Mouse (Mus musculus) stomach, postnatal 0 days (tissue): Measurements from ENCODE around the gene Ppm1h. TPM values are rescaled to one million over a fixed set of nuclear protein-coding genes. Genes with fewer than 3 reads are reported as not detected.

Experiments
- ATAC-seq: fragments of 200-750 bp; cut with Nextera tagmentation; 2 replicates; pipeline ENCODE4 v1.8.0; 2017; ENCODE audit not compliant: low FRiP score, low TSS enrichment
- DNase-seq: peaks from one replicate; pipeline ENCODE4 v3.0.0-alpha.2; 2016; ENCODE audit warnings: low spot score
- H3K27ac ChIP-seq: fragments of 300-500 bp; sonication (generic); replicated peaks from 2 replicates; pipeline ENCODE4 v1.5.1; 2014; ENCODE audit warnings: mild to moderate bottlenecking, control low read depth
- H3K27me3 ChIP-seq: fragments of 300-500 bp; sonication (generic); 2 replicates; pipeline ENCODE4 v1.6.1; 2014; ENCODE audit warnings: low read length; ENCODE audit not compliant: control insufficient read depth, insufficient read depth
- H3K36me3 ChIP-seq: fragments of 300-500 bp; sonication (generic); 2 replicates; pipeline ENCODE4 v1.6.1; 2014; ENCODE audit warnings: low read length, mixed read lengths; ENCODE audit not compliant: control insufficient read depth, insufficient read depth
- H3K4me1 ChIP-seq: fragments of 300-500 bp; sonication (generic); replicated peaks from 2 replicates; pipeline ENCODE4 v1.6.1; 2014; ENCODE audit warnings: antibody characterized with exemption; ENCODE audit not compliant: control insufficient read depth, insufficient read depth
- H3K4me2 ChIP-seq: fragments of 300-500 bp; sonication (generic); replicated peaks from 2 replicates; pipeline ENCODE4 v1.6.1; 2014; ENCODE audit warnings: low read depth, mild to moderate bottlenecking, control low read depth, moderate library complexity
- H3K4me3 ChIP-seq: fragments of 300-500 bp; sonication (generic); 2 replicates; pipeline ENCODE4 v1.5.1; 2014; ENCODE audit warnings: low read depth, low read length, control low read depth
- H3K9ac ChIP-seq: fragments of 300-500 bp; sonication (generic); 2 replicates; pipeline ENCODE4 v1.6.1; 2014; ENCODE audit warnings: mild to moderate bottlenecking, low read length, control low read depth, mixed read lengths
- H3K9me3 ChIP-seq: fragments of 300-500 bp; sonication (generic); 2 replicates; pipeline ENCODE4 v1.6.1; 2016; ENCODE audit warnings: low read length; ENCODE audit not compliant: control insufficient read depth
- CTCF ChIP-seq: IDR thresholded peaks from 2 replicates; pipeline ENCODE4 v1.5.1; 2016; ENCODE audit warnings: antibody characterized with exemption, low read depth, mild to moderate bottlenecking, moderate library complexity
- EP300 ChIP-seq: optimal IDR thresholded peaks from 2 replicates; pipeline ENCODE3; 2016; ENCODE audit warnings: antibody characterized with exemption
- WGBS: fragments of 180-500 bp; shearing (Covaris S2); extraction: QIAGEN DNeasy Blood & Tissue Kit; methylation state at CpG from one replicate; pipeline ENCODE4 v1.1.7; 2014; 5-methylcytosine and 5-hydroxymethylcytosine counted together
- polyA plus RNA-seq: library from polyadenylated mRNA; unstranded; fragments of >200 nt; fragmentation: Nextera tagmentation; extraction: Ambion mirVana; gene quantifications from 2 replicates; pipeline ENCODE4 v1.2.1, GENCODE M21; 2015

Gene Ppm1h
- polyA plus RNA-seq, 1 experiment from 2014 or later = 7.6 TPM

DNA sequence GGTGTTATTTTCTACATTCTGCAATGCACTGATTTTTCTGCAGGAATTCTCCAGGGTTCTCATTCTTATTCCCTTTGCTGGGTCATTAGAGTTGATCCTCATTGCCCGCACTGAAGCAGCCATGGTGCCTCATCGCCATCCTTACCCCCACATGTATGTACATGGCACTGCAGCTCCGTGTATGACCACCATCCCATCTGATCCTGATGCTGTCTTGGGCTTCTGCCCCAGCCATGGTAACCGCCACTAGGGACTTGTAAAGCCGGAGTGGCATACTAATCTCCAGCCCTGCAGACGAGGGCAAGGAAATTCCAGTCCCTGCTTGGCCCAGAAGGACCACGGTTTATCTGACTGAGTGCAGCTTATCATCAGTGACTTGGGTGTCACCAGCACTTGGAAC is 86.1 kb downstream of the Ppm1h start:
- Histone ChIP-seq H3K27ac (no peak overlapping the region), H3K27me3 (no peaks in the 10 kb centered on the region), H3K4me1 (no peaks in the 10 kb centered on the region), H3K36me3 (no peaks in the 10 kb centered on the region), H3K9me3 (no peaks in the 10 kb centered on the region), H3K4me3 (no peak overlapping the region), H3K4me2 (no peak overlapping the region), H3K9ac (no peak overlapping the region)
- TF ChIP-seq EP300 = no peak
- TF ChIP-seq CTCF = no peak
- DNase-seq = no peak
- WGBS = 67% methylated on average over 7 of the region's 7 CpGs
- ATAC-seq = no peak

DNA sequence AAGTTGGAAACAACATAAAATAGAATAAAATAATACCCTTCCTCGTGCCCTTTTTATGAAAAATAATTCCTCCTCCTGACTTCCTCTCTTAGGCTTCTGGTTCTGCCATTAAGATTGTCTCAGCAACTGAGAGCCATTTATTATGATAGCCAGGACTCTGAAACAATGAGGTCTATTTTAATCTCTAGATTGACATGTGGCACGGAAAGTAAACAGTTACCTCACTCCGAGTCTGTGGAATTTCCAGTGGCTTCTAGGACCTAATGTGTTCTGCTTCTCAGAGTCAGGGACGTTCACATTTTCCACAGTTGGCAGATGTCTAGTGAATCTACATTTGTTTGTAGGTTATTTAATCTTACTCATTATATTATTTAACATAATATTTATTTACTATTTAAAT is 87.0 kb downstream of the Ppm1h start:
- 21% methylated on average over 4 of the region's 4 CpGs for WGBS
- H3K27me3 ChIP-seq = no peaks in the 10 kb centered on the region
- no peaks in the 10 kb centered on the region for H3K36me3 ChIP-seq

DNA sequence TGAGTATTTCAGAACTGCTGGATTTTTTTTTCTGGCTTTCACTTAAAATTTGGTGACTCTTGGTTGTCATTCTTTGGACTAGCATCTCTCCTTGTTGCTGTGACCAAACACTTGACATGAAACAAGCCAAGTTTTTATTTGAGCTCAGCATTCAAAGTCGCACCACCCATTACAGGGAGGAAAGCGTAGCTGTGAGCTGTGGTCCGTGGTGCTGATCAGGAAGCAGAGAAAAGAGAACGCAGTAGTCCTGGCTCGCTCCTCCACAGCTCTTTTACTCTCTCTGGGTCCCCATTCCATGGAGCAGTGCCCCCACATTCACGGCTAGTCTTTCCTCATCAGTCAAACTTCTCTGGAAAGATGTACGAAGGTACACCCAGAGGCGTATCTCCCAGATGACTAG is 87.4 kb downstream of the Ppm1h start:
- no peak for TF ChIP-seq EP300
- TF ChIP-seq CTCF = no peak
- Histone ChIP-seq H3K9me3 (no peaks in the 10 kb centered on the region), H3K4me1 (0 out of 2 replicates have a peak, but pooled peaks cover 2% of the 10 kb centered on the region), H3K27me3 (no peaks in the 10 kb centered on the region), H3K4me2 (no peak overlapping the region), H3K27ac (no peak overlapping the region), H3K9ac (no peak overlapping the region), H3K36me3 (no peaks in the 10 kb centered on the region), H3K4me3 (no peak overlapping the region)
- ATAC-seq (no peak), DNase-seq (no peak)
- WGBS = 26% methylated on average over 8 of the region's 8 CpGs

More for the DNA sequence above, 87.0 kb downstream of the Ppm1h start:
- ATAC-seq = no peak
- H3K9ac ChIP-seq = no peak overlapping the region
- no peak overlapping the region for H3K4me2 ChIP-seq
- DNase-seq = no peak
- H3K4me3 ChIP-seq = no peak overlapping the region
- TF ChIP-seq EP300 = no peak
- no peak for TF ChIP-seq CTCF
- no peaks in the 10 kb centered on the region for H3K4me1 ChIP-seq
- no peak overlapping the region for H3K27ac ChIP-seq
- no peaks in the 10 kb centered on the region for H3K9me3 ChIP-seq

DNA sequence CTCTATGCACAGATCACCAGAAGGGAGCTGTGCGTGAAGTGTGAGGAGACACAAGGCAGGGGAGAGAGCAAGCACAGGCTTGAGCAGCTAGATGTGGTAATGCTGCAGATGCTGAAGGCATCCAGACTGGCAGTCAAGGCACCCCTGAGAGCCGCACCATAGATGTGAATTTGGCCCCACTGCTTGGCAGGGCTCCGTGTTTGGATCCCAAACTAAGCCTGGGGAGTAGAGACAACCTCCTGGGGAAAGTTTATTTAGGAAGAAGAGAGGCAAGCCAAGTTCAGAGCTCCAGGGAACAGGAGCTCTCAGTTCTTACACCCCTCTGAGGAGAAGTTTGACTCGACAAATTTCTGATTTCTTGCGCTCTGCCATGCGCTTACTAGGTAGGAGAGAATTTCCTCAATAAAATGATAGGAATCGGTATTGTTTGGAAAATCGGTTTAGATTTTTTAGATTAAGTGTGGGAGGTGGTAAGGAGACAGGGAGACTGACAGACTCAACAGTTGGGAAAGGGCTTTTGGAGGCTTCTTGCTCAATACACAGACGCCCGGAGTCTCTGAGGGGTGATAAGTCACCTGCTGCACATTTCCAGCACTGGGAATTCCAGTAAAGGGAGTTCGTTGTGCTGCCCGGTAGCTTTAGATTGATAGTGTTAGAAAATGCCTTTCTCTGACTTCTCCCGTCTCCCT is 89.8 kb downstream of the Ppm1h start:
- ATAC-seq = no peak
- H3K9ac ChIP-seq = no peak overlapping the region
- WGBS = 57% methylated on average over 13 of the region's 13 CpGs
- H3K27me3 ChIP-seq = no peaks in the 10 kb centered on the region
- H3K36me3 ChIP-seq = no peaks in the 10 kb centered on the region
- H3K27ac ChIP-seq = no peak overlapping the region
- no peak overlapping the region for H3K4me3 ChIP-seq
- no peaks in the 10 kb centered on the region for H3K9me3 ChIP-seq
- TF ChIP-seq CTCF = no peak
- TF ChIP-seq EP300 = no peak
- 0 out of 2 replicates have a peak, but pooled peaks cover 2% of the 10 kb centered on the region for H3K4me1 ChIP-seq
- DNase-seq = no peak
- H3K4me2 ChIP-seq = no peak overlapping the region

DNA sequence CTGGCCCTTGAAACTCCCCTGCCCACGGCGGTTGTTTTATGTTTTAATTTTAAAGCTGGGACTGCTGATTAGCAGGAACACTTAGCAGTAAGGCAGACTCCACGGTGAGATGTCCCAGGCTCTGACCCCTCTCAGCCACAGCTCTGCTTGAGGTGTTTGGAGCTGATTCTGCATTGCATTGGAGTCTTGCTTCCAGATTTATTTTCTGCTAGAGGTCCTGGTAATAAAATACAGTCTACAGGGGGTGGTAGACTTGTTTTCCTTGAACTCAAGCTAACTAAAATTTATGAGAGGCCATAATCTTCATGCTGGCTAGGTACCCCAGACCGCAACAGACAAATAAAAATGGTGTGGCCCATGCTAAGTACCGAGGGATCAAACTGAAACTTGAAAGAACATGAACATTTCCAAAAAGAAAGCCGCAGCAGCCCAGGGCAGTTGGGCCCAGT is 90.4 kb downstream of the Ppm1h start:
- no peak overlapping the region for H3K4me2 ChIP-seq
- TF ChIP-seq EP300 = no peak
- no peak for TF ChIP-seq CTCF
- DNase-seq (no peak), ATAC-seq (no peak)
- no peaks in the 10 kb centered on the region for H3K9me3 ChIP-seq
- H3K4me1 ChIP-seq = 0 out of 2 replicates have a peak, but pooled peaks cover 2% of the 10 kb centered on the region
- WGBS = 46% methylated on average over 6 of the region's 6 CpGs
- no peak overlapping the region for H3K4me3 ChIP-seq
- no peaks in the 10 kb centered on the region for H3K36me3 ChIP-seq
- H3K27ac ChIP-seq = no peak overlapping the region
- no peaks in the 10 kb centered on the region for H3K27me3 ChIP-seq
- H3K9ac ChIP-seq = no peak overlapping the region

DNA sequence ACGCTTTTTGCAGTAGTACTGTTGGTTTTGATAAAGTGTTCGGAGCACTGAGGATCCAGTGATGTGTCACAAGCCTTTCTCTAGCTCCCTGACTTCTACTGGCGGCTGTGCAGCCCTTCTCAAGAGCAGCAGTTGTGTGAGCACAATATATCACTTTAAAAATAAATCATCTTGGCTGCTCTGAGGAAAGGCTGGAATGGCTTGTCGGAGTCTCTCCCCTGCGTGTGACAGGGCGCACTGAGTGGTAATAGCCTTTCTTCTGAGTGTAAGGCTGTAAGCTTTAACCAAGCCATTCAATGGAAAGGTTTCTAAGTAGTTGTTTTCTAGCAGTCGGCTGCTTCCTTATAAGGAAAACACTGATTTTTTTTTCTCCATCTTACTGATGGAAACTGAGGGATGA is 91.8 kb downstream of the Ppm1h start:
- TF ChIP-seq CTCF (no peak), EP300 (no peak)
- ATAC-seq (no peak), DNase-seq (no peak)
- Histone ChIP-seq H3K9ac (no peak overlapping the region), H3K27me3 (no peaks in the 10 kb centered on the region), H3K9me3 (no peaks in the 10 kb centered on the region), H3K4me2 (no peak overlapping the region), H3K4me1 (0 out of 2 replicates have a peak, but pooled peaks cover 2% of the 10 kb centered on the region), H3K36me3 (no peaks in the 10 kb centered on the region), H3K4me3 (no peak overlapping the region), H3K27ac (no peak overlapping the region)
- WGBS = 35% methylated on average over 7 of the region's 7 CpGs
